Mouse (Mus musculus) layer of hippocampus, adult 2 months (tissue): ENCODE data around the gene Rxfp3. TPM values are rescaled to one million over a fixed set of nuclear protein-coding genes. Genes with fewer than 3 reads are reported as not detected.

ENCODE experiments used
- DNase-seq, 2 experiments: peaks; one replicate each; pipeline ENCODE4 v3.0.0; 2022; ENCODE audit warnings: low spot score in 2 of 2
- H3K27ac ChIP-seq: fragments of 200-600 bp; 2 replicates; pipeline ENCODE4 v1.8.1; 2022
- H3K4me3 ChIP-seq: fragments of 200-600 bp; 2 replicates; pipeline ENCODE4 v1.8.1; 2022; ENCODE audit warnings: mild to moderate bottlenecking
- CTCF ChIP-seq: fragments of 200-600 bp; conservative IDR thresholded peaks from 2 replicates; pipeline ENCODE4 v1.8.1; 2022; ENCODE audit warnings: antibody characterized with exemption, mild to moderate bottlenecking, moderate library complexity
- long read RNA-seq, 2 experiments: library from polyadenylated mRNA; stranded (forward); transcript quantifications; one replicate each; pipeline ENCODE4 v2.0.0; 2021; ENCODE audit warnings: borderline mapping rate in 2 of 2
- total RNA-seq, 2 experiments: library from RNA; stranded (reverse); gene quantifications; 2 replicates each; pipeline ENCODE4 v1.2.3; 2021

Gene Rxfp3
- 1 to 10 TPM; 5.2 to 5.5 TPM for total RNA-seq
- long read RNA-seq, experiment 1, full-length matches to known transcripts, result 3 of 3 reads
- long read RNA-seq, experiment 1, partial matches to known transcripts, result 0 of 3 reads
- long read RNA-seq, experiment 1, other reads (novel, unspliced or antisense), result 0 of 3 reads
- long read RNA-seq, experiment 2, full-length matches to known transcripts, result 7 of 7 reads
- long read RNA-seq, experiment 2, partial matches to known transcripts, result 0 of 7 reads
- long read RNA-seq, experiment 2, other reads (novel, unspliced or antisense), result 0 of 7 reads

DNA sequence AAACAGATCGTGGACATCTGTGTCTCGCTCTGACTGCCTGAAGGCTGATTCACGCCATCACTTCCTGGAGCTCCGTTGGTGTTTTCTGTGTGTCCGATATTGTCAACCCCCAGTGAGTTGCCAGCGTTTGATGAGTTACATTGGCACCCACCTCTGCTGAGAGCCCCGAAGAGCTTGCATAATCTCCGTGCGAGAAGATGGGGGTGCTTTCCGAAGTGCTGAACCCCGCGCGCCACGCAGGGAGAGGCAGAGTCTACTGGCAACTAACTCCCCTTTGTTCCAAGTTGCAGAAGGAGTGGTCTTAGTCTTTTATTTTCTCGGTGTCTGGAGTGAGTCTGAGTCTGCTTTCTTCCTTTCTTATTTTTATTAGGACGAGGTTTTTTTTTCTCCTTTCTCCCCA is at the start of gene Rxfp3:
TSS of gene Rxfp3 (minus strand) at position 281 of the 400 bp plus-strand sequence.
- no peak for DNase-seq
- Histone ChIP-seq H3K4me3 (peak within 1 kb of the TSS; percentile 36), H3K27ac (no peak within 1 kb of the TSS)
- no peak for TF ChIP-seq CTCF

DNA sequence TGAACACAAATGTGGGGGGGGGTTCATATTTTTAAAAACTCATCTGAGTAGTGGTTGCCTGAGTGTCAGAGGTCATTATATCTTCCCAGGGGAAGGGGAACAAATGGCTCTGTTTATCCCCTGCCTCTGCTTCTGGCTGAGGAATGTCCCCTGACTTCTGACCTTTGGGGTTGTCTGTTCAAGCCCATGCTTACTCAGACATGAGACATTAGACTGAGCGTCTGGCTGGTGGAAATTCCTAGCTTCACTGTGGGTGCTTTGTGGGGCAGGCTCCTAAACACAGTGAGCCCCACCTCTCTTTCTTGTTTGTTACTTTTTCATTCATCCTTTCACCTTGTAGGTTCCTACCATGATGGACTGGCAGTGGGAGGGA is 47.2 kb upstream of the Rxfp3 start:
- no peak overlapping the region for H3K27ac ChIP-seq
- DNase-seq, result no peak
- no peak overlapping the region for H3K4me3 ChIP-seq
- no peak for TF ChIP-seq CTCF

DNA sequence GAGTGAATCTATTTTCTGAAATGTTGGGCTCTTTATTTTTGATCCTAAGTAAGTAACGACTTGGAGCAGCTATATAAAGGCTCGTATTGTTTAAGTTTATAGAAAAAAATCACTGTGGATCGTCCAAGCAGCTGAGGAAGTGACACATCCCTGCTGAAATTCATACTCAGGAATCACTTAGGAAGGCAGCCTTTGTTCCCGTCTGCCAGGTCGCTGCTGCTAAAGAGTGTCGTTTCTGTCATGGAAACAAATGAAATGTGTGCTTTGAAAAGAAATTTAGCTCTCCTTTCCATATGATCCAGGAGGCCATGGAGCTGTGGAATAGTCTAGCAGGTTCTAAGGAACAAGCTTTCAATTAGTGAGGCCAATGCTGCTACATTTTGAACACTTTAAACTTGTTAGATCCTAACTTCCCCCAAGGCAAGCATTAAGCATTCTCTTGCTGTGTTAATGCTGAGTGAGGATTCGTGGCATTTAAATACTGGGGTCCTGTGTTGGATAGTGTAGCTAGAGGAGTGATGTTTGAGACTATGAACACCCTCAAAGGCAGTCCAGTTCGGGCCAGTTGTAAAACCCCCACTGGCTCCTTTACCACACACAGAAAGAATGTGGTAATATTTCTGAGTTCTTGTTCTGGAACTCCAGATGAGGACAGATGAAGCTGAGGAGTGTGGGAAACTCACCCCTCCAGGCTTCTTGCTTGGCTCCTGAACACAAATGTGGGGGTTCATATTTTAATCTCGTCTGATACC is 46.6 kb upstream of the Rxfp3 start:
- no peak overlapping the region for H3K27ac ChIP-seq
- no peak for TF ChIP-seq CTCF
- no peak for DNase-seq
- H3K4me3 ChIP-seq, result no peak overlapping the region

DNA sequence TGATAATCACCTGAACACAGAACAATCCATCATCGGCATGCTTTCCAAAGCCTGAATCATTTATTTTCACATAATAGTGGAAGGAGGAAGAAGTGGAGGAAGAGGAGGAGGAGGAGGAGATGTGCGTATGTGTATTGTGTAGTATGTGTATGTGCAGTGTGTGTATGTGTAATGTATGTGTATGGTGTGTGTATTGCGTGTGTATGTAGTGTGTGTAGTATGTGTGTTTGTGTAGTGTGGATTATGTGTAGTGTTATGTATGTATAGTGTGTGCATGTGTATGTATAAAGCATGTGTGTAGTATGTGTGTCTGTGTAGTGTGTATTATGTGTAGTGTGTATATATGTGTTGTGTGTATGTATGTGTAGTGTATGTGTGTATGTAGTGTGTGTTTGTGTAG is 45.9 kb upstream of the Rxfp3 start:
- TF ChIP-seq CTCF, result no peak
- Histone ChIP-seq H3K27ac (no peak overlapping the region), H3K4me3 (no peak overlapping the region)
- no peak for DNase-seq

DNA sequence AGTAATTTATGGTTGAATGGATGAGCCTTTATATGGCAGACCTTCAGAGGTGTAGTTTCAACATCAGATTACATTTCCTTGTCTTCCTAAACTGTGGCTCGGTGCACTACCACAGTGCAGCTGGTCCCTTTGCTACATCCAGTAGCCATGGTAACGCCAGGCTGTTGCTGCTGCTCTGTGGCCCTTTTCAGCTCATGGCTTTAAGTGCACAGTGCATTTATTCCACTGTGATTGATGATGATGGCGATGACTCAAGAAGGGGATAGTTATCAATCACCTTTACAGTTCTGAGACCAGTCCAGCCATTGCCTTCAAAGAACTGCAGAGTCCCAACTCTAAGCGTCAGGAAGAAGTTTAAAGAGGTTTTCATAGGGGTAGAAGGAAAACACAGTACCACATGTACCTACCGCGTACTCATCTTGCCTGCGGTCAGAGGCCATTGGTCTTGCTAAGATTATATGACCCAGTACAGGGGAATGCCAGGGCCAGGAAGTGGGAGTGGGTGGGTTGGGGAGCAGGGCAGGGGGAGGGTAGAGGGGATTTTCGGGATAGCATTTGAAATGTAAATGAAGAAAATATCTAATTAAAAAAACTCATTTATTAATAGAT is 45.3 kb upstream of the Rxfp3 start:
- Histone ChIP-seq H3K4me3 (no peak overlapping the region), H3K27ac (no peak overlapping the region)
- TF ChIP-seq CTCF, result no peak
- DNase-seq, result peak in 1 of 2 experiments; percentile 17

DNA sequence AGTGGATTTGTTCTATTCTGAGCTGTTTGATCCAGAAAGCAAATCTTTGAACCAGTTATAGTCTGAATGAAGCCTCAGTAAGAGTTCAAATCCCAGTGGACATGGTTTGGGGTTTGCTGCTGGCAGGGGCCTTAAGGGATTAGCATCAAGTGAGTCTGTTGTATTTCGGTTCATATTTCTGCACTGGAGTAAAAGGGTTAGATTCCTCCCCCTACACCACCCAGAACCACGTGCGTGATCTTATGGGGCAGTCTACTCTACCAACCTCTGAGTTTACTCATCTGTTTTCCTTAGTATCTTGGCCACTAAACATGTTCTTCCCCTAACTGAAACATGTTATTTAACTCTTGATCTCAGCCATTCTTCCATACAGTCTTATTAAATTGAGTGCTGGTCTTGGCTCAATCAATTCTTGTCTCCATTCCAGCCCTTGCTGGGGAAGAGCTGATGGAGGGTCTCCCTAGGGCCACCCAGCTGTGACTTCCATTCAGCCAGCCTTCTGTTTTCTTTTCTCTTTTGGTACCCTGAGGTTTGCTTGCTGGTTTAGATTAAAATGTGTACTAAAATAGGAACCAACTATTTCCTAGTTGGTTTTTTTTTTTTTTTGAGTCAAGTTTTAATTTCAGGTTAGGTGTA is 38.1 kb upstream of the Rxfp3 start:
- no peak for TF ChIP-seq CTCF
- no peak for DNase-seq
- Histone ChIP-seq H3K4me3 (no peak overlapping the region), H3K27ac (no peak overlapping the region)

DNA sequence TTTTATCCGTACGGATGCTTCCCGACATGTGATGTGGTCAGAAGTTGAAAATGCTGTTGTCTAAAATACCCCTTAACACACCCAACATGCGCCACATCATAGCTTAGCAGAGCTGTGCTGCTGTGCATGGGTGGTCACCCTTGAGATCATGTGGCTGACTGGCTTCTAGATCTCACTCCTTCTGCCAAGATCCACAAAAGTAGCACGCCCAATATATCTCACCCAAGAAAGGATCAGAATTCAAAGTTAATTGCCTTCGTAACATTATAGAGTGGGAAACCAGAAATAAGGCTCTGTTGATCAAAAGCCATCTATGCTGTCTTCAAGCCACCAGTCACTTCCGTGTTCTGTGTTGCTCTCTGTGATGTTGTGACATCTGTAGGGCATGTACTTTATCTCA is 30.1 kb upstream of the Rxfp3 start:
- no peak for DNase-seq
- no peak overlapping the region for H3K4me3 ChIP-seq
- TF ChIP-seq CTCF, result no peak
- H3K27ac ChIP-seq, result no peak overlapping the region

DNA sequence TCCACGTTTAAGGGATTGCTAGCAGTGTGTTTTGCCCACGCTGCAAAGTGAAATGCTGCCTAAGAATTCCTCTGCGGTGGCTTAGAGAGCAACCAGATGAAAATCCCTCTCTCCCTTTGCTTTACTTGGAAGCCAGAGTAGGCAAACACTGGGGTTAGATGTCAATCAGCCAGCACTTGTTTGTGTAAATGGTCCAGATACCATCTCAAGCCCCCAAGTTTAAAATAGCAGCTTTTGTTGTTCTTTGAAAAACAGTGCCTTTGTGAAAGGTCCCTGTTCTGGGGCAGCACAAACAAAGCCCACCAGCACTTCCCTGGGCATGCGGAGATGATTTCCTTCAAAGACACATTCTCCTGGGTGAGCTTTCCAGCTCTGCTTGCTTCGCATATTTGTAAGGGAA is 28.5 kb upstream of the Rxfp3 start:
- TF ChIP-seq CTCF, result no peak

DNA sequence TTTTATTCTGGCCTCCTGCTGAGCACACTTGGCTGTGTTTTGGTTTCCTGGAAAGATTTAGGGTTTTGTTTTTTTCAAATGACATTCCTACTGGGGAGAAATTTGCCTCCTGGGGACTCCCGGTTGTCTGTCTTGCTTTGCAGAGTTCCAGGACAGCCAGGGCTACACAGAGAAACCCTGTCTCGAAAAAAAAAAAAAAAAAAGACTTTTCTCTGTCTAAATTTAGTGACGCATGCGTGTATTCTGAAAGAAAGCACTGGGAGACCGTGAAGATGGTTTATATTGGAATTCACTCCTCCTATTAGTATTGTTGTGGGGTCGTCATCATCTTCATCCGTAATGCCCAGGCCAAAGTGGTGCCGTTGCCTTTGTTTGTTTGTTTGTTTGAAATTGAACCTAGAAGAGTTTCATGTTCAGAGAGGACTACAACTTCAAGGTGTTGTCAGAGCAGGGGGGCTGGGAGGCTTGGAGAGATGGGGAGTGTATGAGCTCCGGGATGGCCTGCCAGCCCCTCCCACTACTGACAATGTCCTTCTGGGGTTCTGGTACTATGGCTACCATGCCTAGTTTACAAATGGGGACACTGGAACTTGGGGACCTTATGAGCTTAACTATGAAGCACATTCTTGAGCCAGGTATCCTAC is 27.9 kb upstream of the Rxfp3 start:
- no peak for TF ChIP-seq CTCF
- Histone ChIP-seq H3K27ac (no peak overlapping the region), H3K4me3 (peak overlapping the region; percentile 38)
- DNase-seq, result no peak

More for the DNA sequence above, 28.5 kb upstream of the Rxfp3 start:
- no peak for DNase-seq
- Histone ChIP-seq H3K27ac (no peak overlapping the region), H3K4me3 (no peak overlapping the region)

DNA sequence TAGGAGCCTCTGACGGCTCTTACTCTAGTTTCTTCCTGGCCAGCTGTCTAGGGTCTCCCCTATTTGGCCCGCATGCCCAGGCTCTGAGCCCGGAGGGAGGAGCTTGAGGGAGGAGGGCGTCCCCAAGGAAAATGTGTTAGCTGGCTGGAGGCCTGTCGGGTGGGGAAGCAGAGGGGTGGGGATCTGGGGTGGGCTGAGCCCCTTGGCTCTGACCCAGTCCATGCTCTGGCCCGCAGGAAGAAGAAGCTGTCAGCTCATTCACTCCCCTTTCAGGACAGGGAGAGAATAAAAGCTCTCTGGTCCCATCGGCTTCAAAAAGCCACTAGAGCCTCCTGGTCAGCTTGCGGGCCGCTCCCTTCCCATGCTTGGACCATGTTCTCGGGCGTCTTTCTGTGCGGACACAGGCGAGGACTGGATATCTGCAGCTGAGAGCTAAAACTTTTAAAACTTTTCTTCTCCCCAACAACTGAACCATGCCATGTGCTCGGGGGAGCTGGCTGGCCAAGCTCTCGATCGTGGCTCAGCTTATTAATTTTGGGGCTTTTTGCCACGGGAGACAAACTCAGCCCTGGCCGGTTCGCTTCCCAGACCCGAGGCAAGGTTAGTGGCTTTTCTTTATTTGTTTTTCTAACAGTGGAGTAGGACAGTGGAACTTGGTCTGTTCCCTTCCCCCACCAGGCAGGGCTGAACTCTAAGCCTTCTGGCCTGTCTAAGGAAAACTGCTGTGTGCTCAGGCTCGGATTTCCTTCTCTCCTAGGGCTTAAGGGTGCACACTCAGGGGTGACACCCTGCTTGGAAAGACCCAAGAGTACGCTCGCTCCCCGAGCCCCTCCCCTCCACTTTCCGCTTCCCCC is 27.0 kb upstream of the Rxfp3 start, which contains the start of gene Adamts12:
TSS of gene Adamts12 (plus strand) at position 233 of the 854 bp plus-strand sequence.
- H3K4me3 ChIP-seq, result peak within 1 kb of the TSS; percentile 38
- TF ChIP-seq CTCF, result no peak
- DNase-seq, result no peak
- no peak within 1 kb of the TSS for H3K27ac ChIP-seq

DNA sequence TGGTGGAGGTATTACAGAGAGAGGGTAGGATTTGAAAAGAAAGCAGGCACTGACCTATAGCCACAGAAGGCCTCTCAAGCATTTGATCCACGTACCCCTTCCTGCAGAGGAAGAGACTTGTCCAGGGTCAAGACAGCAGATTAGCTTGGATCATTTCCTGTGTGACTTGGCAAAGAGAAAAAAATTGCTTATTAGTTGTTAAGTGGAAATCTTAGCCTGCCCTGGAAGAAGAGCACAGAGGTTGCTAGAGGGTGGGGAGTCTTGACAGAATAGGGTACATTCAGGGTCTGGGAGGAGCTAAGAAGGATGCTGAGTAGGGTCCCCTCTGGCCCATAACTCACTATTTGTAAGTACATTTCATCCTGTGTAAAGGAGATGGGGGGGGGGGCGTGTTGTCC is 26.4 kb upstream of the Rxfp3 start:
- H3K27ac ChIP-seq, result no peak overlapping the region
- H3K4me3 ChIP-seq, result no peak overlapping the region
- no peak for TF ChIP-seq CTCF
- DNase-seq, result no peak

DNA sequence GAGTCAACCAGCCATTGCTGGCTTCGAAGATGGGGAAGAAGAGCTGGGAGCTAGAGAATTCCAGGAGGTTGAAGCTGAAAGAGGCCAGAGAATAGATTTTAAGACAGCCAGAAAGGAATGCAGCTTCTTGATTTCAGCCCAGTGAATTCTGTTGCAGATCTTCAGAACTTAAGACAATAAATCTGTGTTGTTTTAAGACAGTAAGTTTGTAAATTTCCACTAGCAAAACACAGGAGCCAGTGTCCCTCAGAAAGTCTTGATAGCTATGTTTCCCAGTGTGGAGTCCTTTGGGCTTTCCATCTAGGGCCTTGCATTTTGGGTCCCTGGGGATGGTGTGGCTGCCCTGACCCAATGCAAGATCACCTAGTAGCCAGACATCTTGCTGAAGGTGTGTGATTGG is 25.1 kb upstream of the Rxfp3 start:
- TF ChIP-seq CTCF, result no peak
- Histone ChIP-seq H3K27ac (no peak overlapping the region), H3K4me3 (no peak overlapping the region)
- no peak for DNase-seq
